ENCODE assay signal across 14 mouse cellular contexts in genomic region chr2:163375468-163375867, GRCm38 (mm10). TPM values are rescaled to one million over a fixed set of nuclear protein-coding genes. Genes with fewer than 3 reads are reported as not detected.
A peak's percentile ranks its signal among the peaks of the same experiment; 100 is the strongest.
DNase-seq lines count a peak whose midpoint lies in the region; ATAC-seq and TF ChIP-seq lines count a peak whose summit lies in the region.
"Had no signal": no experiment of that assay in that cellular context is flagged by ENCODE, and none has a peak within 500 bp of the region (broad histone marks: within the 10 kb centered on the region; RNA-seq: fewer than 3 reads in every experiment).

No protein-coding gene starts in this region.

- H3K27me3 ChIP-seq in heart, postnatal 0 days (ENCODE audit: control insufficient read depth, insufficient read depth, low read length): no peaks in the 10 kb centered on the region
- peaks cover 72% of the 10 kb centered on the region for H3K27me3 ChIP-seq in E14TG2a.4 (ENCODE audit: insufficient read depth, low read length)
- H3K27me3 ChIP-seq in ES-Bruce4 (ENCODE audit: control insufficient read depth, insufficient read depth, low read length, poor library complexity, severe bottlenecking): no peaks in the 10 kb centered on the region
- H3K27me3 ChIP-seq in hindbrain, embryonic 15.5 days: peaks cover 31% of the 10 kb centered on the region

- H3K36me3 ChIP-seq in heart, postnatal 0 days (replicated peaks; ENCODE audit: control insufficient read depth, insufficient read depth, low read length): peaks cover 38% of the 10 kb centered on the region
- H3K36me3 ChIP-seq in E14TG2a.4 (ENCODE audit: insufficient read depth, low read length) (no peaks in the 10 kb centered on the region), ES-Bruce4 (ENCODE audit: control insufficient read depth, insufficient read depth, low read length, poor library complexity, severe bottlenecking) (no peaks in the 10 kb centered on the region)
- H3K36me3 ChIP-seq in hindbrain, embryonic 15.5 days: no peaks in the 10 kb centered on the region

- H3K9me3 ChIP-seq in heart, postnatal 0 days (replicated peaks; ENCODE audit: control insufficient read depth, low read length): no peaks in the 10 kb centered on the region
- H3K9me3 ChIP-seq in E14TG2a.4 (ENCODE audit: low read length) (0 out of 2 replicates have a peak, but pooled peaks cover 5% of the 10 kb centered on the region), ES-Bruce4 (replicated peaks; ENCODE audit: control insufficient read depth, insufficient read depth, low read length, poor library complexity, severe bottlenecking) (no peaks in the 10 kb centered on the region)
- no peaks in the 10 kb centered on the region for H3K9me3 ChIP-seq in hindbrain, embryonic 15.5 days

- no peak for TF ChIP-seq POLR2A in ES-Bruce4 (IDR thresholded peaks at IDR 0.05; ENCODE audit: insufficient read depth, low read length)

- intact Hi-C loops in heart, postnatal 25 days (cut with DNase I): no loop called here
- intact Hi-C loops in left cerebral cortex, postnatal 36 days (cut with DNase I): no loop called here

- 48% methylated on average over 35 of the region's 35 CpGs for WGBS in heart, postnatal 0 days
- 44% methylated on average over 35 of the region's 35 CpGs for WGBS in hindbrain, embryonic 15.5 days

- H3K9ac ChIP-seq in heart, postnatal 0 days (replicated peaks; ENCODE audit: low read depth, low read length): no peak overlapping the region
- H3K9ac ChIP-seq in ES-Bruce4 (ENCODE audit: low read depth, poor library complexity, severe bottlenecking): peak overlapping the region; percentile 7; the same call in 1 of the 2 replicates
- H3K9ac ChIP-seq in hindbrain, embryonic 15.5 days: no peak overlapping the region

- H3K27ac ChIP-seq in heart, postnatal 0 days (ENCODE audit: low read depth): peak overlapping the region; percentile 91; the same call in 1 of the 2 replicates
- H3K27ac ChIP-seq in ES-Bruce4 (ENCODE audit: insufficient read depth, low read length): no peak overlapping the region
- no peak overlapping the region for H3K27ac ChIP-seq in hindbrain, embryonic 15.5 days (replicated peaks)

- no peak overlapping the region for H3K4me3 ChIP-seq in heart, postnatal 0 days (ENCODE audit: low read depth, low read length)
- H3K4me3 ChIP-seq in E14TG2a.4 (replicated peaks; ENCODE audit: low read length) (peak overlapping the region; percentile 72), ES-Bruce4 (ENCODE audit: low read depth, low read length) (peak overlapping the region; percentile 16)
- peak overlapping the region; percentile 11 for H3K4me3 ChIP-seq in hindbrain, embryonic 15.5 days

- H3K4me1 ChIP-seq in heart, postnatal 0 days (ENCODE audit: control insufficient read depth, insufficient read depth): peaks cover 41% of the 10 kb centered on the region
- H3K4me1 ChIP-seq in E14TG2a.4 (replicated peaks; ENCODE audit: low read depth, low read length) (peaks cover 36% of the 10 kb centered on the region), ES-Bruce4 (ENCODE audit: control insufficient read depth, insufficient read depth, low read length) (no peaks in the 10 kb centered on the region)
- H3K4me1 ChIP-seq in hindbrain, embryonic 15.5 days (replicated peaks): no peaks in the 10 kb centered on the region

- no peak overlapping the region for H3K4me2 ChIP-seq in heart, postnatal 0 days (ENCODE audit: low read depth, low read length)
- H3K4me2 ChIP-seq in hindbrain, embryonic 15.5 days: peak overlapping the region; percentile 35; the same call in 1 of the 2 replicates

- TF ChIP-seq EP300 in heart, postnatal 0 days (IDR thresholded peaks at IDR 0.05; ENCODE audit: low read depth): no peak
- TF ChIP-seq EP300 in ES-Bruce4 (IDR thresholded peaks at IDR 0.05; ENCODE audit: insufficient read depth, low read depth, low read length): no peak

- no peak for DNase-seq in heart, postnatal 0 days (ENCODE audit: low spot score)
- no peak for DNase-seq in heart, postnatal 25 days (ENCODE audit: low spot score)
- no peak for DNase-seq in left cerebral cortex, postnatal 36 days (ENCODE audit: low spot score in 2 of 2)
- no peak for DNase-seq in urinary bladder, postnatal 36 days (ENCODE audit: low spot score in 2 of 2)
- DNase-seq: cerebellum, adult 8-10 months; kidney, postnatal 25 days; right cerebral cortex, postnatal 25 days had no signal

- 0 out of 2 replicates have a peak, but pooled peaks have one; percentile 6 for TF ChIP-seq CTCF in heart, postnatal 0 days (IDR thresholded peaks at IDR 0.05; ENCODE audit: low read depth)
- TF ChIP-seq CTCF in E14TG2a.4 (conservative IDR thresholded peaks at IDR 0.05; ENCODE audit: low read length) (no peak), ES-Bruce4 (IDR thresholded peaks at IDR 0.05; ENCODE audit: low read depth, low read length) (no peak)

- ATAC-seq in heart, postnatal 0 days (ENCODE audit: insufficient read depth, low read depth): no peak
- ATAC-seq in hindbrain, embryonic 15.5 days (ENCODE audit: low FRiP score, low read depth): no peak
- ATAC-seq: activated CD4-positive, CD25-positive, alpha-beta regulatory T cell, adult 4 months; forebrain, embryonic 16.5 days had no signal

RNA-seq across cellular contexts. Expression of gene Jph2, which starts 22.3 kb away (rescaled TPM):
- total RNA-seq in heart, postnatal 0 days (2014; rRNA removed; ENCODE audit: low replicate concordance): 215 and 246 TPM in 2 replicates
- polyA plus RNA-seq in heart, postnatal 0 days (2015; fragmentation: Nextera tagmentation; extraction: Ambion mirVana): 47.3 and 61.7 TPM in 2 replicates
- total RNA-seq in heart, postnatal 25 days (2021): 100 to 1,000 TPM; 374 to 418 TPM
- 5.8 and 6.6 TPM in 2 replicates for polyA plus RNA-seq in ES-Bruce4 (2011; ENCODE audit: insufficient read depth, insufficient read length, low read depth, missing spikeins)
- 0.74 and 0.75 TPM in 2 replicates for polyA plus RNA-seq in hindbrain, embryonic 15.5 days (2015; fragmentation: Nextera tagmentation; extraction: Ambion mirVana)
- under 1 TPM; 0.49 to 0.59 TPM for total RNA-seq in left cerebral cortex, postnatal 36 days (2021)
- total RNA-seq: megakaryocyte-erythroid progenitor cell, adult 5-6 weeks; neutrophil, adult 5-6 weeks had no signal
- polyA plus RNA-seq: activated CD4-positive, CD25-positive, alpha-beta regulatory T cell, adult 4 months had no signal

RNA-seq across cellular contexts. Expression of gene Oser1, which starts 49.0 kb away (rescaled TPM):
- total RNA-seq in heart, postnatal 0 days (2014; rRNA removed; ENCODE audit: low replicate concordance): 23.8 and 28.9 TPM in 2 replicates
- polyA plus RNA-seq in heart, postnatal 0 days (2015; fragmentation: Nextera tagmentation; extraction: Ambion mirVana): 41.4 and 45.1 TPM in 2 replicates
- total RNA-seq in heart, postnatal 25 days (2021): 10 to 100 TPM; 21.0 to 21.6 TPM
- polyA plus RNA-seq in ES-Bruce4 (2011; ENCODE audit: insufficient read depth, insufficient read length, low read depth, missing spikeins): 48.3 and 50.6 TPM in 2 replicates
- 72.1 and 78.6 TPM in 2 replicates for polyA plus RNA-seq in hindbrain, embryonic 15.5 days (2015; fragmentation: Nextera tagmentation; extraction: Ambion mirVana)
- total RNA-seq in left cerebral cortex, postnatal 36 days (2021): 10 to 100 TPM; 24.3 to 25.0 TPM

Comparison
In these comparisons a context has a peak if more than half of its experiments do, and no peak if none do; other contexts are left out.
1. RNA of gene Jph2, which starts 22.3 kb away (total RNA-seq): 374 to 418 TPM in heart, postnatal 25 days and 215 to 246 TPM in heart, postnatal 0 days; 0.49 to 0.59 TPM in left cerebral cortex, postnatal 36 days; every median in the first group is over 100 times any median in the second.